Mouse (Mus musculus): Measurements from ENCODE around the gene Tmcc3. TPM values are rescaled to one million over a fixed set of nuclear protein-coding genes. Genes with fewer than 3 reads are reported as not detected.

The Tmcc3 gene
- total RNA-seq, 2 experiments from 2014 or later = 52.9 to 56.6 TPM

DNA sequence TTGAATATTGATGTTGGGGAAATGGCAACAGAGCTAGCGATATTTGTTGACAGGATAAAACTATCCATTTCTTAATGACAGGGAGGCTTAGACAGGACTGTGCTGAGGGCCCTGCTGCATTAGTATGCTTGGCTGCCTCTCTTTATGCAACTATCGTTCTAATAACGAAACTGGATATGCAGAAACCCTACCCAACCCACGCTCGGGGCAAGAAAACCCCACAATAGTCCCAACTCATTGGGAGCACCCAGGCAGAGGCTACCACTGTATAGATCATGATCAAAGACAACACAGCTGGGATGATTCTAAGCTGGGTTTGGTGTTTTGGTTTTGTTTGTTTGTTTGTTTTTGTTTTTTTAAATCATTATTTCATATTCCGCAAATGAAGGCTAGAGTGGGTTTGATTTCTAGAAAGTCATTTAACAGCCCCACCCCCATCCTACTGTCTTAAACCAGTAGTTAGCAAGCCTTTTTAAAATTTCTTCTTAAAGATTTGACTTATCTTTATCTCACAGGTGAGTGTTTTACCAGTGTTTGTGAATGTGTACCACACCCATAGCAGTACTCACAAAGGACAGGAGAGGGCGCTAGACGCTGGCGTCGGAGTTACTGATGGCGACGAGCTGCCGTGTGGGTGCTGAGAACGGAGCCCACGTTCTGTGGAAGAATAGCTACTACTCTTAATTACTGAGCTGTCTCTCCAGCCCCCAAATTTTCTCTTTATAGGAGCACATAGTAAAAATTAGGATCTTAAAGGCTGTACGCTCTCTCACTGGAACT, 20.8 kb downstream of the Tmcc3 start:
- DNase-seq (ENCODE audit: low spot score in 2 of 2) = no peak

- DNase-seq (ENCODE audit: low spot score in 2 of 2) = no peak
Measured at GRCm38 (mm10) chr10:94333328-94333727, 21.6 kb downstream of the Tmcc3 start.

DNA sequence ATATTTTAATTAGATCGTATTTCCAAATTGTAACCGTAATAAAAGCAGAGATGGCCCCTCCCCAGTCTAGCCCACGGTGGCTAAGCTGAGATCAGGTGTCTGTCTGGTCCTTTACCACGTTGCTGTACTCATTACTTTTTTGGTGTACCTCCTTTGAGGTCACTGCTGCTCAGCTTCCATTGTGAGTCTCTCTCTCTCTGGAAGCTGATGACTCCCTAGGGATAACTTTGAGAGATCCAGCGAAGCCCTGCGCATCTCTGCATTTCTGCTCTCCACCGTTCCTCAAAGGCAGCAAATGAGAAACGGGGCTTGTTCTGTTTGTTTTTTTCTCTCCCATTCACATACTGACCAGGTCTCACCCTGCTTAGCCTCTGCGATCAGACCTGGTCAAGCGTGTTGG, 23.3 kb downstream of the Tmcc3 start:
- no peak for DNase-seq (ENCODE audit: low spot score in 2 of 2)

DNA sequence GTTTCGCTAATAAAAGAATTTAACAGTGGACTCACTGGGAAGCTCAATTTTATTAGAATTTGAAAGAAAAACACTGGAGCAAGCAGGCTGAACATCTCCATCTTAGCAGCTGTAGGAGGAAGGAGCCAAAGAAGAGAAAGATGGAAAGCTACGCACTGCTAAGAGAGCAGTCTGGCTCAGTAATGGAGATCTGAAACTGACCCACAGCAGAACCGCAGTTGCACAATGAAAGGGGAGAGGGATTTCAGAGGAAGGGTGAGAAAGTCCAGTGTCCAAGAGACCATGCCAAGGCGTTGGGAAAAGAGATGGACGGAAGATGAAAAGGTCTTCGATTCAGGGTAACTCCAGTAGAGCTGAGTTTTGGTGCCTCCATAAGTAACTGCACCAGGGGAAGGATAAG, 24.3 kb downstream of the Tmcc3 start:
- DNase-seq (ENCODE audit: low spot score in 2 of 2) = no peak

DNA sequence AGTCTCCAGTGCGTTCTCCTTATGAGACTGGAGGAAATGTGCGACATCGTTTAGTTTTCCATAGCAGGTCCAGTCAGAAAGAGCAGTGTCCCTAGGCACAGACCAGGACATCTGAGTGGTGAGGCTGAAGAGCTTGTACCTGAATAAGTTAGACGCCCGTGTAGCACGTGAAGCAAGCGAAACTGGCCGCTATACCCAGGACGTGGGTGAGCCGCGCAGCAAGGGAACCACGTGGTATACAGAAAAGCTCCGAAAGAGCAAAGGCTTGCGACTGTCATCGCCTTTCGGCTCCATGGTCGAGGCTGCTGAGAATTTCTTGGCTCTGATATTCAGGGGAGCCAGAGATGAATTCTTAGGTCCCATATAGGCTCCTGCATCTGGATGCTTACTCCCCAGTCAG, 29.8 kb downstream of the Tmcc3 start:
- DNase-seq (ENCODE audit: low spot score in 2 of 2) = no peak

- no peak for DNase-seq (ENCODE audit: low spot score in 2 of 2)
Measured at GRCm38 (mm10) chr10:94342256-94342655, 30.5 kb downstream of the Tmcc3 start.

GRCm38 (mm10) chr10:94343581-94343980, 31.8 kb downstream of the Tmcc3 start:
- no peak for DNase-seq (ENCODE audit: low spot score in 2 of 2)

- no peak for DNase-seq (ENCODE audit: low spot score in 2 of 2)
Measured at GRCm38 (mm10) chr10:94344631-94345417, 33.1 kb downstream of the Tmcc3 start.

GRCm38 (mm10) chr10:94345509-94346252, 33.9 kb downstream of the Tmcc3 start:
- no peak for DNase-seq (ENCODE audit: low spot score in 2 of 2)

DNA sequence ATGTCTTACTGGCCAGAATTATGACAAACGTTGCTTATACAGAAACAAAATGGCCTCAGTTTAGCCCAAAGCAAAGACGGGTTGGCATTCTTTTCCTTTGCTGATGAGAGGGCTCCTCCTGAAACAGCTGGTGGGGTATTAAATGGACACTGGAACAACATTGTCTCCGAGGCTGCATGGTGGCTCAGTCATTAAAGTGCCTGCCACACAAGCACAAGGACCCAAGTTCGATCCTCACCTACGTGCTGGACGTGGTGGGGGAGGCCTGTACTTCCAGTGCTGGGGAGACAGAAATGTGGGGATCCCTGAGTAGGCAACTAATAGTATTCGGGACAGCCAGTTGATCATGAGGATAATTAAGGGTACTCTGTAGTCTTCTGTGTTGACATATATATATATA, 34.8 kb downstream of the Tmcc3 start:
- DNase-seq (ENCODE audit: low spot score in 2 of 2) = no peak

GRCm38 (mm10) chr10:94347296-94347695, 35.5 kb downstream of the Tmcc3 start:
- DNase-seq (ENCODE audit: low spot score in 2 of 2) = no peak

DNA sequence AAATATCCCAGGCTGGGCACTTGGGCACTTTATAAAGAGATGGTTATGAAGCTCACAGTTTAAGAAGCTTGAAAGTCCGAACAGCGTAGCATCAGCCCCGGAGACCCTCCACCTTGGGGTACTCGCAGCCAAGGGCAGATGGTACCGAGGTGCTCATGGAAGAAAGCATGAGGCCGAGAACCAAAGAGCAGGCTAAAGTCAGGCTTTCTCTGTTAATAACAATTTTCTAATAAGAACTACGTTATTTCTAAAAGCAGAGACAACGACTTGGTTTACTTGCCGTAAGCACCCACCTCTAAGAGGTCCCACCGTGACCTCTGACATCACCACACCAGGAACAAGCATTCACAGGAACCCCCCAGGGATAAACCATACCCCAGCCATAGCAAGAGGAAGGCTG, 36.2 kb downstream of the Tmcc3 start:
- DNase-seq (ENCODE audit: low spot score in 2 of 2) = no peak

DNA sequence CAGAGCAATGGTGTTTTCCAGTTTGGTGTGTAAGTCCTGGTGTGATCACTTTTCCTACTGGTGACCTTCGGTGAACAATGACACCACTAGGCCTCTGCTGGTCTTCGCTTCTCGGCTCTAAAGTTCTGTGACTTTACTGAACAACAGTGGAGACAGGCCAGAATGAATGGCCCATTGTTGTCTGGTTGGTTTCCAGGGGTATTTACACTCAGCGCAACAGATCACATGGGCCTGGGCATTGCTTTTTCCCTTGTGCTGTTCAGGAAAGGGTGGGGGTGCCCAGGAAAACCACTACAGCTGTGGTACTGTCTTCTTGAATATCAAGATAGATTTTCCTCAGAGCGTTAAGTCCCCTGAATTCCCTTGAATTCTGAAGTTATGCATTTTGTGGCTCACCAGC, 38.5 kb downstream of the Tmcc3 start:
- DNase-seq (ENCODE audit: low spot score in 2 of 2) = no peak

- DNase-seq (ENCODE audit: low spot score in 2 of 2) = peak; percentile 11 to 12
Measured at GRCm38 (mm10) chr10:94350896-94351661, 39.3 kb downstream of the Tmcc3 start.

GRCm38 (mm10) chr10:94352172-94352876, 40.6 kb downstream of the Tmcc3 start:
- DNase-seq (ENCODE audit: low spot score in 2 of 2) = no peak

GRCm38 (mm10) chr10:94352877-94353853, 41.4 kb downstream of the Tmcc3 start:
- no peak for DNase-seq (ENCODE audit: low spot score in 2 of 2)

GRCm38 (mm10) chr10:94354005-94354404, 42.3 kb downstream of the Tmcc3 start:
- DNase-seq (ENCODE audit: low spot score in 2 of 2) = no peak

DNA sequence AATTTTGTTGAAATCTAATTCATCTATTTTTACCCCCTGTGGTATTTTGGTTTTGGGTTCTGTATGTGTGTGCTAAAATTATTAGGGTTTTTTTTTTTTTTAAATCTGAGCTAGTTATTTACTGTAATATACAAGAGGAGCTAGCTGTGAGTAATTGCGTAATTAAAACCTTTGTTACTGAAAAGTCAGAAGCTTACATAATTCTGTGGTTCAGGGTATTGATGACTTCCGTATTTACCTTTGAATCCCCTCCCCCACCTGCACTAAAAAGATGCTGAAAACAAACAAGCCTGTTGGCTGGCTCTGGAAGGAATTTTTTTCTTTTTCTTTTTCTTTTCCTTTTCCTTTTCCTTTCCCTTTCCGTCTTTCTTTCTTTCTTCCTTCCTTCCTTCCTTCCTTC, 42.7 kb downstream of the Tmcc3 start:
- DNase-seq (ENCODE audit: low spot score in 2 of 2) = no peak

DNA sequence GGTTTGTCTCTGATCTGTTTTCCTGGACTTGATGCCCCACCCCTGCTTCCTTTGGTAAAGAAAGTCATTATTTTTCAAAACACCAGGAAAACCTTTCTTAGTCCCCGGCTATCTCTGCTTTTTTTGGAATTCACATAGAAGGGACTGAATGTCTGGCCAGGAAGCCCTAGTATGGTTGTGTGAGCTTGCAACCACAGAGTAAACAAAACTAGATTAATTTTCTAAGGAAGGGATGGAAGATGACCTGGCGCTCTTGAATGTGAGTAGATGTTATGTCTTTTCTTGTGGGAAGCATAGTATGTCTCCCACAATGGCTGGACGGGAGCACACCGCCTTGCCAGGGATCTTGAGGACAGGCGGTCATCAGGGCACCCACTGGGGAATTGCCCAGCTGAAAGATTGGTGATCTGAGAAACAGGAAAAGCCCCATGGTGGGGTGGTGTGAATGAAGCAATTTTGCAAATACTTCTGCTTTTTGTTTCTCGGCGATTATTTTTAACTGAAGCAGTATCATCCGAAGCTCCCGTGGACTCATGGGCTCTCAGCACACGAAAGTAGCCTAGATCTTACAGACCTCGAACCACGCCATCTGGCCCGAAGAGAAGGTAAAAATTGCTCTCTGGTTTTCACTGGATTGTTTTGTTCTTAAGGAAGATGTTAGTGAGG, 44.9 kb downstream of the Tmcc3 start:
- no peak for DNase-seq (ENCODE audit: low spot score in 2 of 2)
